Mouse (Mus musculus): ENCODE data around the gene Cflar. TPM values are rescaled to one million over a fixed set of nuclear protein-coding genes. Genes with fewer than 3 reads are reported as not detected.
"Not testable (repeated sequence)": the region's sequence is repeated elsewhere in the genome, so short reads cannot be mapped to it uniquely, and the experiment has no call there.

Gene Cflar
- total and polyA plus RNA-seq, 2 experiments: 45.7 to 98.7 TPM

GRCm38 (mm10) chr1:58797370-58797769, 86.1 kb downstream of the Cflar start:
- Histone ChIP-seq H3K27ac (replicated peaks; ENCODE audit: insufficient read depth, low read depth, low read length) (peak overlapping the region; percentile 27), H3K4me3 (ENCODE audit: insufficient read depth, low read depth, low read length) (no peak overlapping the region; the same call in 1 of the 2 replicates)
- 4% methylated on average over 2 of the region's 2 CpGs for WGBS

GRCm38 (mm10) chr1:58798911-58799310, 87.6 kb downstream of the Cflar start:
- Histone ChIP-seq H3K79me2 (ENCODE audit: control insufficient read depth, insufficient read depth, low read length) (peaks cover 24% of the 10 kb centered on the region; the same call in 1 of the 2 replicates), H3K27me3 (ENCODE audit: control insufficient read depth, insufficient read depth, low read length) (no peaks in the 10 kb centered on the region), H3K9ac (ENCODE audit: low read depth, low read length) (no peak overlapping the region), H3K27ac (replicated peaks; ENCODE audit: insufficient read depth, low read depth, low read length) (no peak overlapping the region), H3K4me1 (ENCODE audit: control insufficient read depth, insufficient read depth, low read length) (peaks cover 11% of the 10 kb centered on the region), H3K4me3 (ENCODE audit: insufficient read depth, low read depth, low read length) (no peak overlapping the region), H3K36me3 (ENCODE audit: control insufficient read depth, insufficient read depth, low read length) (peaks cover 6% of the 10 kb centered on the region; the same call in 1 of the 2 replicates)
- TF ChIP-seq POLR2A (IDR thresholded peaks at IDR 0.05; ENCODE audit: extremely low read depth, insufficient read depth, low read length) (no peak), CTCF (IDR thresholded peaks at IDR 0.05; ENCODE audit: low read depth, low read length) (no peak)
- WGBS: 96% methylated on average over 4 of the region's 4 CpGs
- no peak for DNase-seq (ENCODE audit: extremely low read depth, low read depth, low spot score)

More at GRCm38 (mm10) chr1:58797370-58797769, 86.1 kb downstream of the Cflar start:
- TF ChIP-seq CTCF (IDR thresholded peaks at IDR 0.05; ENCODE audit: low read depth, low read length) (no peak), POLR2A (IDR thresholded peaks at IDR 0.05; ENCODE audit: extremely low read depth, insufficient read depth, low read length) (no peak)
- peaks cover 11% of the 10 kb centered on the region for H3K4me1 ChIP-seq (ENCODE audit: control insufficient read depth, insufficient read depth, low read length)
- no peak overlapping the region for H3K9ac ChIP-seq (ENCODE audit: low read depth, low read length)
- H3K27me3 ChIP-seq (ENCODE audit: control insufficient read depth, insufficient read depth, low read length): no peaks in the 10 kb centered on the region
- DNase-seq (ENCODE audit: extremely low read depth, low read depth, low spot score): no peak
- peaks cover 17% of the 10 kb centered on the region; the same call in 1 of the 2 replicates for H3K79me2 ChIP-seq (ENCODE audit: control insufficient read depth, insufficient read depth, low read length)
- H3K36me3 ChIP-seq (ENCODE audit: control insufficient read depth, insufficient read depth, low read length): peaks cover 6% of the 10 kb centered on the region; the same call in 1 of the 2 replicates

- H3K4me3 ChIP-seq (ENCODE audit: insufficient read depth, low read depth, low read length); H3K27me3 ChIP-seq (ENCODE audit: control insufficient read depth, insufficient read depth, low read length); H3K9ac ChIP-seq (ENCODE audit: low read depth, low read length); H3K4me1 ChIP-seq (ENCODE audit: control insufficient read depth, insufficient read depth, low read length); H3K36me3 ChIP-seq (ENCODE audit: control insufficient read depth, insufficient read depth, low read length); H3K27ac ChIP-seq (replicated peaks; ENCODE audit: insufficient read depth, low read depth, low read length); DNase-seq (ENCODE audit: extremely low read depth, low read depth, low spot score): not testable (repeated sequence)
- WGBS: 84% methylated on average over 7 of the region's 7 CpGs
- H3K79me2 ChIP-seq (ENCODE audit: control insufficient read depth, insufficient read depth, low read length): peaks cover 30% of the 10 kb centered on the region
Observed at GRCm38 (mm10) chr1:58800644-58801043, 89.3 kb downstream of the Cflar start.

- peaks cover 30% of the 10 kb centered on the region for H3K79me2 ChIP-seq (ENCODE audit: control insufficient read depth, insufficient read depth, low read length)
- H3K36me3 ChIP-seq (ENCODE audit: control insufficient read depth, insufficient read depth, low read length): peaks cover 6% of the 10 kb centered on the region; the same call in 1 of the 2 replicates
- DNase-seq (ENCODE audit: extremely low read depth, low read depth, low spot score): no peak
- H3K4me1 ChIP-seq (ENCODE audit: control insufficient read depth, insufficient read depth, low read length): peaks cover 7% of the 10 kb centered on the region
- TF ChIP-seq CTCF (IDR thresholded peaks at IDR 0.05; ENCODE audit: low read depth, low read length) (no peak), POLR2A (IDR thresholded peaks at IDR 0.05; ENCODE audit: extremely low read depth, insufficient read depth, low read length) (no peak)
- no peak overlapping the region for H3K4me3 ChIP-seq (ENCODE audit: insufficient read depth, low read depth, low read length)
- no peak overlapping the region; the same call in 1 of the 2 replicates for H3K27ac ChIP-seq (replicated peaks; ENCODE audit: insufficient read depth, low read depth, low read length)
- H3K9ac ChIP-seq (ENCODE audit: low read depth, low read length): no peak overlapping the region; the same call in 1 of the 2 replicates
- no peaks in the 10 kb centered on the region for H3K27me3 ChIP-seq (ENCODE audit: control insufficient read depth, insufficient read depth, low read length)
- WGBS: 81% methylated on average over 8 of the region's 8 CpGs
Observed at GRCm38 (mm10) chr1:58801558-58802285, 90.4 kb downstream of the Cflar start.

- no peak for TF ChIP-seq POLR2A (IDR thresholded peaks at IDR 0.05; ENCODE audit: extremely low read depth, insufficient read depth, low read length)
- TF ChIP-seq CTCF (IDR thresholded peaks at IDR 0.05; ENCODE audit: low read depth, low read length): peak; percentile 65
- Histone ChIP-seq H3K4me3 (ENCODE audit: insufficient read depth, low read depth, low read length) (peak overlapping the region; percentile 5; the same call in 1 of the 2 replicates), H3K36me3 (ENCODE audit: control insufficient read depth, insufficient read depth, low read length) (peaks cover 8% of the 10 kb centered on the region; the same call in 1 of the 2 replicates), H3K27me3 (ENCODE audit: control insufficient read depth, insufficient read depth, low read length) (no peaks in the 10 kb centered on the region), H3K4me1 (ENCODE audit: control insufficient read depth, insufficient read depth, low read length) (peaks cover under 1% of the 10 kb centered on the region; the same call in 1 of the 2 replicates), H3K9ac (ENCODE audit: low read depth, low read length) (peak overlapping the region; percentile 5), H3K79me2 (ENCODE audit: control insufficient read depth, insufficient read depth, low read length) (peaks cover 28% of the 10 kb centered on the region), H3K27ac (replicated peaks; ENCODE audit: insufficient read depth, low read depth, low read length) (peak overlapping the region; percentile 31)
- peak; percentile 42 for DNase-seq (ENCODE audit: extremely low read depth, low read depth, low spot score)
- WGBS: 73% methylated on average over 18 of the region's 18 CpGs
Observed at GRCm38 (mm10) chr1:58802322-58803273, 91.3 kb downstream of the Cflar start.
